Mouse (Mus musculus) embryonic fibroblast, embryonic 13.5 days (primary cell): ENCODE results near the gene Garem2.

Source experiments
- CTCF ChIP-seq: IDR thresholded peaks from 2 replicates; pipeline ENCODE4 v1.5.1; 2011; ENCODE audit warnings: mild to moderate bottlenecking, control low read depth, low read length, moderate library complexity, borderline replicate concordance; ENCODE audit not compliant: insufficient read depth
- POLR2A ChIP-seq: IDR thresholded peaks from 2 replicates; pipeline ENCODE4 v1.6.1; 2011; ENCODE audit warnings: low read depth, mild to moderate bottlenecking, control low read depth, low read length, moderate library complexity

DNA sequence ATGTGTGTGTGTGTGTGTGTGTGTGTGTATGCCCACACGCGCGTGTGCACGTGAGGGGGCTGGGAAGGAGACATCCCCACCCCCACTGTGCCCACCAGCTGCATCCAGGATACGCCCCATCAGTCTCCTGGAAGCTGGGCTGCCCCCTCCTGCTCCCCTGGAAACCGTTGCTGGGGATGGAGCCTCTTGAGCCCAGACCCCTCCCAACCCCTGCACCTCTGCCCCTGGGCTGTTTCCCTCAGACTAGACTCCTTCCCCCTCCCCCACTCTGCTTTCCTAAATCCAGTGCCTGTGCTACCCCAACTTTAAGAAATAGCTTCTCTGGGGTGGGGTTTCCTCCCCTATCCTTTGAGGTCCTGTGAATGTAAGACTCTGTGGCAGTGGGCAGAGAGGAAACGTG, 2.2 kb downstream of the Garem2 start:
- TF ChIP-seq POLR2A: no peak
- no peak for TF ChIP-seq CTCF
